Mouse (Mus musculus): ENCODE measurements around the gene Plcb1. TPM values are rescaled to one million over a fixed set of nuclear protein-coding genes. Genes with fewer than 3 reads are reported as not detected.
"Not testable (repeated sequence)": the region's sequence is repeated elsewhere in the genome, so short reads cannot be mapped to it uniquely, and the experiment has no call there.

Plcb1 gene
- polyA plus RNA-seq, 1 experiment from 2014 or later: 10.3 TPM

DNA sequence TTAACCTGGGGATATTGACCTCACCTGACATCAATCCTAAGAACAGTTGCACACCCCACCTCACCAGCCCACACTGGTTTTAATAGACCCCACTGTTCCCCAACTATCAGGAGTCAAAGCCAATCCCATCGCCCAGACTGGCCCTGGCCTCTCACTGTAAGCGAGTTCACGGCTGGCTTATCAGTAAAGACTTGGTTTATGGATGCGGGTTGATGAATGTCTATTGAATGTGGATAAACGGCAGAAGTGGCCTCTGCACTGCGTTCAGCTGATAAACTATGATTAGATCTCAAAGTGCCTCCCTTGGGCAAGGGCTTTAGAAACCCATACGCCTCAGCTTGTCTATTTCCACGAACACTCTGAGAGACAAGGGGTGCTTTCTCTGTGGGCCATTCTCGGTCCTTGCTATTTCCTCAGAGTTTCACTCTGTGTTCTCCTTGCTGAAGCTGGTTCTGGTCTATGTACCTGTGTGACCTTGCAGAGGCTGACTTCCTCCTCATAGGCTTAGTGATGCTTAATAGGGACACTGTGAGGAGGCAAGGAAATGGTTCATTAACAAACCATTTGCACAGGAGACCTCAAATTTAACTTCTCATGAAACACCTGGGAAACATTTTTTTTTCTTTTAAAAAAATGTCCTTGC, 203.9 kb downstream of the Plcb1 start:
- Histone ChIP-seq H3K4me2 (replicated peaks) (no peak overlapping the region), H3K27me3 (no peaks in the 10 kb centered on the region), H3K4me3 (no peak overlapping the region), H3K9ac (replicated peaks) (no peak overlapping the region), H3K27ac (replicated peaks) (no peak overlapping the region), H3K36me3 (no peaks in the 10 kb centered on the region), H3K9me3 (no peaks in the 10 kb centered on the region), H3K4me1 (no peaks in the 10 kb centered on the region)
- WGBS: 82% methylated on average over 9 of the region's 9 CpGs
- ATAC-seq (ENCODE audit: low FRiP score, low read depth): no peak

DNA sequence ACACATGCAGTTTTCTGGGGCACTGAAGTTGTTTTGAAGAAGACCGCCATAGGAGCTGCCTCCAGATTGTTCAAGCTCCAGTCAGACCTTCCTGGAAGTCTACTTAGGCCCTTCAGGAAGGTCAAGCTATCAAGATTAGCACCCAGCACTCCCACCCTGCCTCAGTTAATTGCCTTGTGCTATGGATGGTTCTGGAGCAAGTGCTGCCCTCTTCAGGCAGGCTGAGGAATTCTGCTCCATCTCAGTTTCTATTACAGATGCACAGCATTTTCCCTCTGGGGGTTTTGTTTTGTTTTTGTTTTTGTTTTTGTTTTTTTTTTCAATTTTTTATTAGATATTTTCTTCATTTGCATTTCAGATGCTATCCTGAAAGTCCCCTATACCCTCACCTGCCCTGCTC, 221.3 kb downstream of the Plcb1 start:
- H3K4me2 ChIP-seq (replicated peaks): no peak overlapping the region
- ATAC-seq (ENCODE audit: low FRiP score, low read depth): no peak

GRCm38 (mm10) chr2:135007885-135008284, 222.0 kb downstream of the Plcb1 start:
- ATAC-seq (ENCODE audit: low FRiP score, low read depth); H3K4me2 ChIP-seq (replicated peaks); H3K9ac ChIP-seq (replicated peaks); H3K4me1 ChIP-seq; H3K27me3 ChIP-seq; H3K9me3 ChIP-seq; H3K27ac ChIP-seq (replicated peaks); H3K36me3 ChIP-seq; H3K4me3 ChIP-seq: not testable (repeated sequence)
- whole genome bisulfite sequencing: 96% methylated on average over 2 of the region's 2 CpGs

More for the DNA sequence above, 221.3 kb downstream of the Plcb1 start:
- WGBS: 95% methylated on average over 1 of the region's 1 CpGs
- Histone ChIP-seq H3K36me3 (no peaks in the 10 kb centered on the region), H3K4me1 (no peaks in the 10 kb centered on the region), H3K9me3 (no peaks in the 10 kb centered on the region), H3K9ac (replicated peaks) (no peak overlapping the region), H3K27me3 (no peaks in the 10 kb centered on the region), H3K27ac (replicated peaks) (no peak overlapping the region), H3K4me3 (no peak overlapping the region)

GRCm38 (mm10) chr2:135010371-135010770, 224.5 kb downstream of the Plcb1 start:
- Histone ChIP-seq H3K27me3 (no peaks in the 10 kb centered on the region), H3K4me2 (replicated peaks) (no peak overlapping the region), H3K4me3 (no peak overlapping the region), H3K4me1 (no peaks in the 10 kb centered on the region), H3K9me3 (no peaks in the 10 kb centered on the region), H3K27ac (replicated peaks) (no peak overlapping the region), H3K9ac (replicated peaks) (no peak overlapping the region), H3K36me3 (no peaks in the 10 kb centered on the region)
- no peak for ATAC-seq (ENCODE audit: low FRiP score, low read depth)
- 80% methylated on average over 8 of the region's 8 CpGs for WGBS

GRCm38 (mm10) chr2:135015501-135015900, 229.6 kb downstream of the Plcb1 start:
- 79% methylated on average over 6 of the region's 6 CpGs for WGBS
- ATAC-seq (ENCODE audit: low FRiP score, low read depth): no peak

GRCm38 (mm10) chr2:135018275-135018674, 232.4 kb downstream of the Plcb1 start:
- no peak overlapping the region for H3K9ac ChIP-seq (replicated peaks)
- no peak overlapping the region for H3K4me2 ChIP-seq (replicated peaks)
- no peaks in the 10 kb centered on the region for H3K9me3 ChIP-seq
- H3K27me3 ChIP-seq: no peaks in the 10 kb centered on the region
- WGBS: 77% methylated on average over 1 of the region's 1 CpGs
- no peak overlapping the region for H3K27ac ChIP-seq (replicated peaks)
- no peak overlapping the region for H3K4me3 ChIP-seq
- H3K36me3 ChIP-seq: no peaks in the 10 kb centered on the region
- H3K4me1 ChIP-seq: no peaks in the 10 kb centered on the region
- ATAC-seq (ENCODE audit: low FRiP score, low read depth): no peak

More at GRCm38 (mm10) chr2:135015501-135015900, 229.6 kb downstream of the Plcb1 start:
- Histone ChIP-seq H3K27me3 (no peaks in the 10 kb centered on the region), H3K36me3 (no peaks in the 10 kb centered on the region), H3K27ac (replicated peaks) (no peak overlapping the region), H3K4me1 (no peaks in the 10 kb centered on the region), H3K9ac (replicated peaks) (no peak overlapping the region), H3K4me3 (no peak overlapping the region), H3K9me3 (no peaks in the 10 kb centered on the region), H3K4me2 (replicated peaks) (no peak overlapping the region)

GRCm38 (mm10) chr2:135018708-135019107, 232.8 kb downstream of the Plcb1 start:
- Histone ChIP-seq H3K9me3 (no peaks in the 10 kb centered on the region), H3K27me3 (no peaks in the 10 kb centered on the region), H3K36me3 (no peaks in the 10 kb centered on the region), H3K4me1 (no peaks in the 10 kb centered on the region), H3K4me3 (no peak overlapping the region), H3K9ac (replicated peaks) (no peak overlapping the region), H3K4me2 (replicated peaks) (no peak overlapping the region), H3K27ac (replicated peaks) (no peak overlapping the region)
- ATAC-seq (ENCODE audit: low FRiP score, low read depth): no peak
- WGBS: 83% methylated on average over 2 of the region's 2 CpGs

GRCm38 (mm10) chr2:135019588-135019987, 233.7 kb downstream of the Plcb1 start:
- no peak overlapping the region for H3K27ac ChIP-seq (replicated peaks)
- H3K9ac ChIP-seq (replicated peaks): no peak overlapping the region
- H3K4me1 ChIP-seq: no peaks in the 10 kb centered on the region
- WGBS: 94% methylated on average over 1 of the region's 1 CpGs
- H3K4me3 ChIP-seq: no peak overlapping the region
- no peaks in the 10 kb centered on the region for H3K27me3 ChIP-seq
- no peak overlapping the region for H3K4me2 ChIP-seq (replicated peaks)
- ATAC-seq (ENCODE audit: low FRiP score, low read depth): no peak
- no peaks in the 10 kb centered on the region for H3K36me3 ChIP-seq
- no peaks in the 10 kb centered on the region for H3K9me3 ChIP-seq

DNA sequence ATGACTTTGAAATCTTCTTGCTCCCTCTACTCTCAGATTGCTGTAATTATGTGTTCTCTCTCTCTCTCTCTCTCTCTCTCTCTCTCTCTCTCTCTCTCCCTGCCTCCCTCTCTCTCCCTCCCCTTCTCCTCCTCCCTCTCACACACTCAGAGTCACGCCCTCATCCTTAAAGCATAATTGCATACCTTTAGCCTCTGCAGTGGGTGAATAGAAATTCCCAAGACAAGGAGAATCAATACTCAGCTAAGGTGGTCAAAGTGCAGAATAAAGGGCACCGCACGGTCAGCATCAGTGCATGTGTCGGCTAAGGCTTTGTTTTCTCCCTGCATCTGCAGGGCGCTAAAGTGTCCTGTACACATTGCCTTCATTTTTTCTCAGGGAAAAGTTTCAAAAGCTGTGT, 243.4 kb downstream of the Plcb1 start:
- Histone ChIP-seq H3K4me1 (peaks cover 8% of the 10 kb centered on the region), H3K36me3 (no peaks in the 10 kb centered on the region), H3K27ac (replicated peaks) (peak overlapping the region; percentile 20; the same call in 1 of the 2 replicates), H3K4me2 (replicated peaks) (peak overlapping the region; percentile 34), H3K4me3 (no peak overlapping the region), H3K9me3 (no peaks in the 10 kb centered on the region), H3K27me3 (no peaks in the 10 kb centered on the region), H3K9ac (replicated peaks) (no peak overlapping the region)
- ATAC-seq (ENCODE audit: low FRiP score, low read depth): peak; percentile 69
- WGBS: 29% methylated on average over 5 of the region's 5 CpGs

DNA sequence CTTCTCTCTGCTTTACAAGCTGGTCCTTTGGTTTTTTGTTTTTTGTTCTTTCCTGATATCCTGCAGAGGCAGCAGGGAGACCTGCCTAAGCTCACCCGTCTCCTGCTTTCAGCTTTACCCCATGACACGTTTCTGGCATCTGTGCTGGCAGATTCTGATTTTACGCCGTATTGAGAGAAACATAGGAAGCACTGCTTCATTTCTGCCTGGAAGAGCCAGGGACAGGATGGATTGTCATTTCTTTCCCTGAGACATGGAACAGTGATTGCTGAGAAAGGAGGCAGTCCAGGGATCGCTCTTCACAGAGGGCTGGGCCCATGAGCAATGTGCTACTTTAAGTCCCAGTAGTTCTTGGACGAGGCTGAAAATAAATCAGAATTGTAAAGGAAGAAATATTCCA, 243.8 kb downstream of the Plcb1 start:
- WGBS: 36% methylated on average over 6 of the region's 6 CpGs
- ATAC-seq (ENCODE audit: low FRiP score, low read depth): peak; percentile 39
- Histone ChIP-seq H3K4me2 (replicated peaks) (peak overlapping the region; percentile 34), H3K9ac (replicated peaks) (no peak overlapping the region), H3K27me3 (no peaks in the 10 kb centered on the region), H3K36me3 (no peaks in the 10 kb centered on the region), H3K27ac (replicated peaks) (peak overlapping the region; percentile 20; the same call in 1 of the 2 replicates), H3K4me3 (no peak overlapping the region), H3K9me3 (no peaks in the 10 kb centered on the region), H3K4me1 (peaks cover 8% of the 10 kb centered on the region)

DNA sequence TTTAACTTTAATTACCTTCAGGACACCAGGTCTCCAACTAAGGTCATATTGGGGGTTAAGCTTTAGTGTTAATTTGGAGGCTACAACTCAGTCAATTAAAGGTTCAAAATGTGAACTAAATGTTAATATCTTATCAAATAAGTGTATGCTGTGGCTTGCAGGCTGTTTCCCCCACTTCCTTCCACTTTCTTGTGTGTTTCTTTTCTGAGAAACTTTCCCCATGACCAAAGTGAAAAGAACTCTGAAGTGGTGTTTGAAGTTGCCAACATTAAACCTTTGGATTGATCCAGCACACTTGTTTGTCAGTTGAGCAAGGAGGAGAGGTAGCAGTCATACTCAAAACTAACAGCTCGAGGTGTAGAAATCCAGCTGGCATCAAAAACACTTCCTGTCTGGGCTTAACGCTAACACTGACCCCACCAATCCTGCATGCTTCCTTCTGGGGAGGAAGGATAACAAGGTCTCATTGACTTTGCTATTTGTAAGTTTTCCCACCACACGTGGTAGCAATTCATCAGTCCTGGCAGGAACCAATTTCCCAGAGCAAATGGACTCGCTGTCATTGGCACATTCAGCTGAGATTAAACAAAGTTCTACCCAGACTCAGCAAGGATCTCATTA, 249.9 kb downstream of the Plcb1 start:
- 58% methylated on average over 4 of the region's 4 CpGs for WGBS
- Histone ChIP-seq H3K9me3 (no peaks in the 10 kb centered on the region), H3K27ac (replicated peaks) (no peak overlapping the region), H3K4me1 (peaks cover 2% of the 10 kb centered on the region; the same call in 1 of the 2 replicates), H3K9ac (replicated peaks) (no peak overlapping the region), H3K27me3 (no peaks in the 10 kb centered on the region), H3K36me3 (no peaks in the 10 kb centered on the region), H3K4me2 (replicated peaks) (no peak overlapping the region), H3K4me3 (no peak overlapping the region)
- no peak for ATAC-seq (ENCODE audit: low FRiP score, low read depth)

DNA sequence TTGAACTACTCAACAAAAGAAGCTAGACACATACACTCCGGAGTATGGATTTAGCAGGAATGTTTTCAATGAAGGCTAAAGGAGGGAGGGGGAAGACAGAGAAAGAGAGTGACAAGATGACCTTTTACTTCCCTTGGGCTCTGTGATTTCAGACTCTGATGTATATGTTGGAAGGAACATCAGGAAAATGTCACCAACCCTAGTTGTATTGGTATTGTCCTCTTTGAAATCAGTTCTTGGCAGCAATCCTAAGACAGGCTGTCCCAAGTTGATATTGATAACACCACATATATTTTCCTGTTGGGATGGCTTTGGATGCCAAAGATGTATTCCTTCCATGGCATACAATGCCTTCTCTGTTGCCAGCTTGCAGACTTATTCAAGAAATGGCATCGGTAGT, 262.9 kb downstream of the Plcb1 start:
- Histone ChIP-seq H3K4me2 (replicated peaks) (no peak overlapping the region), H3K9me3 (no peaks in the 10 kb centered on the region), H3K36me3 (no peaks in the 10 kb centered on the region), H3K4me1 (no peaks in the 10 kb centered on the region), H3K27me3 (no peaks in the 10 kb centered on the region), H3K9ac (replicated peaks) (no peak overlapping the region), H3K27ac (replicated peaks) (no peak overlapping the region), H3K4me3 (no peak overlapping the region)
- 59% methylated on average over 2 of the region's 2 CpGs for WGBS
- ATAC-seq (ENCODE audit: low FRiP score, low read depth): no peak

All from midbrain, embryonic 12.5 days (tissue).